Mouse (Mus musculus): Measurements from ENCODE around the gene Camk2g.

DNA sequence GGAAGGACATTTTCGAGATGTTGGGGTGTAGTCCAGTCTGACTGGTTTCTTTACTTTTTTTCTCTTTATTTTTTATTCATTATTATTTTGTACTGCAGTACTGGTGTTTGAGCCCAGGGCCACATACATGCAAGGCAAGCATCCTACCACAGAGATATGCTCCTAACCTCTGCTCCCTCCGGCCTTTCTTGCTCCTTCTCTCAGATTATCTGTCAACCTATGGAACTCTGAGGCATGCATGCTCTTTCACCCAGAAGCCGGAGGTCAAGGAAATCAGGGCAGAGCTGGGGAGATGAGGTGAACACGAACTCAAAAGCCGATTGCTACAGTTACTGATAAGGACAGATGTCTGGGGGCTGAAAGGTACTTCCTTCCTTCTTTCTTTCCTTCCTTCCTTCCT lies 10.6 kb upstream of the Camk2g start:
- TF ChIP-seq EP300 (IDR thresholded peaks at IDR 0.05; ENCODE audit: low read depth), result no peak
- no peak for TF ChIP-seq CTCF (IDR thresholded peaks at IDR 0.05; ENCODE audit: low read depth)

Measured in liver, embryonic 14.5 days (tissue).